Mouse (Mus musculus) G1E (cell line): ENCODE measurements around the gene Zic3. TPM values are rescaled to one million over a fixed set of nuclear protein-coding genes. Genes with fewer than 3 reads are reported as not detected.

Source experiments
- ATAC-seq: 2 replicates; pipeline ENCODE4 v1.8.0; 2016; ENCODE audit warnings: mild to moderate bottlenecking; ENCODE audit not compliant: insufficient number of reproducible peaks, poor library complexity, low FRiP score, severe bottlenecking; ENCODE audit errors: extremely low read depth
- DNase-seq: peaks from one replicate; pipeline ENCODE4 v3.0.0; 2012; ENCODE audit warnings: low spot score
- H3K27me3 ChIP-seq: 2 replicates; pipeline ENCODE4 v1.6.1; 2012; ENCODE audit warnings: mild to moderate bottlenecking, low read length, inconsistent platforms; ENCODE audit not compliant: insufficient read depth
- H3K36me3 ChIP-seq: replicated peaks from 2 replicates; pipeline ENCODE3; 2012; ENCODE audit warnings: mild to moderate bottlenecking, inconsistent platforms
- H3K4me1 ChIP-seq: 2 replicates; pipeline ENCODE4 v1.6.1; 2012; ENCODE audit warnings: low read depth, low read length, inconsistent platforms, mixed read lengths; ENCODE audit not compliant: insufficient read depth
- H3K4me3 ChIP-seq: 2 replicates; pipeline ENCODE4 v1.5.1; 2012; ENCODE audit warnings: low read depth, mild to moderate bottlenecking, inconsistent platforms, low read length, moderate library complexity, mixed read lengths
- H3K9me3 ChIP-seq: replicated peaks from 2 replicates; pipeline ENCODE4 v1.6.1; 2012; ENCODE audit warnings: inconsistent platforms
- CTCF ChIP-seq: IDR thresholded peaks from 2 replicates; pipeline ENCODE4 v1.5.1; 2012; ENCODE audit warnings: low read depth, low read length, inconsistent platforms, mixed read lengths
- GATA1 ChIP-seq: IDR thresholded peaks from 2 replicates; pipeline ENCODE4 v1.6.1; 2012; ENCODE audit warnings: borderline replicate concordance, low read length, inconsistent platforms, mixed read lengths
- GATA2 ChIP-seq: IDR thresholded peaks from 2 replicates; pipeline ENCODE4 v1.6.1; 2012; ENCODE audit warnings: low read depth, low read length, inconsistent platforms, borderline replicate concordance
- POLR2AphosphoS5 ChIP-seq: IDR thresholded peaks from 2 replicates; pipeline ENCODE4 v1.6.1; 2012; ENCODE audit warnings: low read depth, low read length, inconsistent platforms; ENCODE audit not compliant: insufficient replicate concordance
- TAL1 ChIP-seq: conservative IDR thresholded peaks from 2 replicates; pipeline ENCODE4 v1.6.1; 2012; ENCODE audit warnings: low read depth, low read length, inconsistent platforms, mixed read lengths
- polyA plus RNA-seq: library from polyadenylated mRNA; stranded (reverse); fragments of >175 nt; gene quantifications from 2 replicates; pipeline ENCODE4 v1.2.3, GENCODE M21; 2012
- total RNA-seq, 2 experiments: library from RNA; stranded (forward) in 1 of 2; stranded (reverse) in 1 of 2; fragments of 200-1000 nt in 1 of 2; fragments of >200 nt in 1 of 2; fragmentation: Nextera tagmentation in 1 of 2; gene quantifications; 2 replicates each; pipeline ENCODE4 v1.2.3; 2014 to 2017

The Zic3 gene
- total RNA-seq (2014; fragmentation: Nextera tagmentation) (not detected in 2 replicates), total RNA-seq (2017) (0.05 TPM in 1 of 2 replicates, not detected in the other), polyA plus RNA-seq (not detected in 2 replicates)

- Histone ChIP-seq H3K4me3 (no peak within 1 kb of the TSS), H3K27me3 (no peaks in the 10 kb centered on the region), H3K36me3 (no peaks in the 10 kb centered on the region), H3K4me1 (no peaks in the 10 kb centered on the region), H3K9me3 (peaks cover 4% of the 10 kb centered on the region)
- TF ChIP-seq POLR2AphosphoS5 (no peak), GATA1 (no peak), GATA2 (no peak), TAL1 (no peak), CTCF (no peak)
- DNase-seq: no peak
- ATAC-seq: no peak
Observed at GRCm38 (mm10) chrX:58022400-58022799, at the start of gene Zic3. Zic3 (plus strand) TSS chrX:58022700.

DNA sequence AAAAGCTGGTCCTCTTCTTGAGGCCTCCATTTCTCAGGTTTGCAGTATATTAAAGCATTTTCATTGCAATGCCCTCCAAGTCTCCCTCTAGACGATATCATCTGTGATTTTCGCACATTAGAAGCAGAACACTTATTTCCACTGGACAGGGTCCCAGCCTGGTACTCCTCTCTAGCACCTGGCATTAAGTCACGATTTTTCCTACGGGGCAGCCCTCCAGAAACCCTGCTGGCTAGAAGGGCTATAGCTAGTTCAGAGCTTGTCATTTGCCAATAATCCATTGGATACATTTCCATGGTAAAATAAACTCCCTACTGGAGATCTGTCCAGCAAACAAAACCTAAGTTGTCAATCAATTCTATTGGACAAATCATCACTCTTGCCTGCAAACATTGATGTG lies 40.1 kb upstream of the Zic3 start:
- Histone ChIP-seq H3K27me3 (no peaks in the 10 kb centered on the region), H3K4me3 (no peak overlapping the region), H3K9me3 (no peaks in the 10 kb centered on the region), H3K36me3 (no peaks in the 10 kb centered on the region), H3K4me1 (no peaks in the 10 kb centered on the region)
- ATAC-seq: no peak
- DNase-seq: no peak
- no peak for TF ChIP-seq GATA1
- TF ChIP-seq POLR2AphosphoS5: no peak
- TF ChIP-seq TAL1: no peak
- no peak for TF ChIP-seq GATA2
- TF ChIP-seq CTCF: no peak

DNA sequence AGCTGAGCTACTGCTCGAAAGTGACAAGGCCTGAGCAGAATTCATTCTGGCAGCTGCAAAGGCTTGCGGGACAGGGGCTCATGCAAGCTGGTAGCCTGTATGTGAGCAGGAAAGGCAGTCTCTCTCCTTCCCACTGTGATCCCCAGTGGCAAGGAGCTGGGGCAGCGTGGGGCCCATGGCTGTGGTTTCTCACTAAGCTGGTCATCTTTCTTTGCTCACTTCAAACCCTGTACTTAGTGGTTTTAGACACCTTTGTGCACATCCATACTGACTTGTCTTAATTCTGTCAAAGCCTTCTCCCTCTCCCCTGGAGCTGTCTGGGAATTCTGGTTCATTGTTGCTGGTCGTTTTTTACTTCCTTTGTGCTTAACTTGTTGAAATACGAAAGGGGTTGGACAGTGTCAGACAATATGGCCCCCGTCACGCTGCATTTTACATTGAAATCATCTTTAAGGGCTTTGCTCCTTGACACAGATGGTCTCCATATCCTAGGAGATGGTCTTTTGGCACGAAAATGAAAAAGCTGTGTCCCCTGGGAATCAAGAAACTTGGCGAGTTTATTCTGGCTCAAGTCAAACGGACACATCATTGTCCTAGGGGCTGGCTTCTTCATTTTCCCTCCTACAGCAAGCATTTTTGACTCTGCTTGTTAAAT lies 34.9 kb upstream of the Zic3 start:
- peaks cover 2% of the 10 kb centered on the region; the same call in 1 of the 2 replicates for H3K9me3 ChIP-seq
- H3K4me1 ChIP-seq: no peaks in the 10 kb centered on the region
- TF ChIP-seq GATA1 (no peak), POLR2AphosphoS5 (no peak), TAL1 (no peak), GATA2 (no peak), CTCF (no peak)
- ATAC-seq: no peak
- DNase-seq: no peak
- no peaks in the 10 kb centered on the region for H3K27me3 ChIP-seq
- no peaks in the 10 kb centered on the region for H3K36me3 ChIP-seq
- no peak overlapping the region for H3K4me3 ChIP-seq

DNA sequence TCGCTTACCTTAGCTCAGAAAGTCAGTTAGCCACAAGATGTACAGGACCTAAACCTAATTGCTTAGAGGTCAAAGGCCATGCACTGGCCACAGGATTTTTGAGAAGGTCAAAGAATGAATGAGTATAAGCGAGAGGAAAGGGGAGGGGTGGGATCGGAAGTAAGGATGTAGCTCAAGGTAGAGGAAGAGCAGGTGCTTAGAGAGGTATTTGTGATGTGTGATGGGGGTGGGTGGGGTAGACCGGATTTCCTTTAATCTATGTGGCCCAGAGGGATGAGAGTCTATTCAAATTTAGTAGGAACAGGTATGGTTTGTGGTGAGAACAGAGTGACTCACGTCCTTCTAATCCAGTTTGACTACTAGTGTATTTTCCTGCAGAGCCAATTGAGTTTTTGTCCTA lies 9.1 kb upstream of the Zic3 start:
- TF ChIP-seq TAL1 (no peak), GATA1 (no peak), POLR2AphosphoS5 (no peak), GATA2 (no peak), CTCF (no peak)
- Histone ChIP-seq H3K9me3 (peaks cover 2% of the 10 kb centered on the region; the same call in 1 of the 2 replicates), H3K4me3 (no peak overlapping the region), H3K27me3 (no peaks in the 10 kb centered on the region), H3K36me3 (no peaks in the 10 kb centered on the region), H3K4me1 (no peaks in the 10 kb centered on the region)
- DNase-seq (no peak), ATAC-seq (no peak)

DNA sequence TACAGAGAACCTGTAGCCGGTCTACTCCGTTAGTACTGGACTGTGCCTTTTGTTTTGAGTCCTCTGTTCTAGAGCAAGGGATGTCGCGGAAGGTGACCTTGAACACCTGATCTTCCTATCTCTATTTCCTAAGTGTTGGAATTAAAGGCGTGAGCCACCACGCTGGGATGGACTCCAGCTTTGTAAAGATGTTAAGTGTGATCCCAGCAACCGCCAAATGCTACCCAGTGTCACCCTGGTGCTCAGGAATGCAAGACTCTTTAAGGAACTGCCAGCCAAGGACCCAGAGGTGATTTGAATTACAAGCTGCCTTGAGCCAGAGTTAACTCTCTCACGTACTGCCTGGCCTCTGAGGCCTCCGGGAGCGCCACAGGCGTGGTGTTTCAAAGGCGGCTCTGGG lies 8.4 kb upstream of the Zic3 start:
- TF ChIP-seq TAL1 (no peak), POLR2AphosphoS5 (no peak), CTCF (no peak), GATA2 (no peak), GATA1 (no peak)
- DNase-seq: no peak
- no peaks in the 10 kb centered on the region for H3K4me1 ChIP-seq
- H3K27me3 ChIP-seq: no peaks in the 10 kb centered on the region
- ATAC-seq: no peak
- no peak overlapping the region for H3K4me3 ChIP-seq
- H3K9me3 ChIP-seq: peaks cover 6% of the 10 kb centered on the region
- H3K36me3 ChIP-seq: no peaks in the 10 kb centered on the region

GRCm38 (mm10) chrX:58014761-58015160 lies 7.7 kb upstream of the Zic3 start:
- H3K9me3 ChIP-seq: peaks cover 6% of the 10 kb centered on the region
- no peak for ATAC-seq
- H3K4me3 ChIP-seq: no peak overlapping the region
- TF ChIP-seq GATA1 (no peak), TAL1 (no peak), POLR2AphosphoS5 (no peak), GATA2 (no peak), CTCF (no peak)
- no peaks in the 10 kb centered on the region for H3K36me3 ChIP-seq
- no peaks in the 10 kb centered on the region for H3K4me1 ChIP-seq
- no peaks in the 10 kb centered on the region for H3K27me3 ChIP-seq
- no peak for DNase-seq

GRCm38 (mm10) chrX:58015336-58015945 lies 7.1 kb upstream of the Zic3 start:
- H3K4me1 ChIP-seq: no peaks in the 10 kb centered on the region
- no peaks in the 10 kb centered on the region for H3K36me3 ChIP-seq
- TF ChIP-seq TAL1 (no peak), POLR2AphosphoS5 (no peak), GATA2 (no peak), CTCF (no peak), GATA1 (no peak)
- no peak for ATAC-seq
- DNase-seq: no peak
- H3K4me3 ChIP-seq: no peak overlapping the region
- peaks cover 6% of the 10 kb centered on the region for H3K9me3 ChIP-seq
- no peaks in the 10 kb centered on the region for H3K27me3 ChIP-seq
